In the genomic region with DNA sequence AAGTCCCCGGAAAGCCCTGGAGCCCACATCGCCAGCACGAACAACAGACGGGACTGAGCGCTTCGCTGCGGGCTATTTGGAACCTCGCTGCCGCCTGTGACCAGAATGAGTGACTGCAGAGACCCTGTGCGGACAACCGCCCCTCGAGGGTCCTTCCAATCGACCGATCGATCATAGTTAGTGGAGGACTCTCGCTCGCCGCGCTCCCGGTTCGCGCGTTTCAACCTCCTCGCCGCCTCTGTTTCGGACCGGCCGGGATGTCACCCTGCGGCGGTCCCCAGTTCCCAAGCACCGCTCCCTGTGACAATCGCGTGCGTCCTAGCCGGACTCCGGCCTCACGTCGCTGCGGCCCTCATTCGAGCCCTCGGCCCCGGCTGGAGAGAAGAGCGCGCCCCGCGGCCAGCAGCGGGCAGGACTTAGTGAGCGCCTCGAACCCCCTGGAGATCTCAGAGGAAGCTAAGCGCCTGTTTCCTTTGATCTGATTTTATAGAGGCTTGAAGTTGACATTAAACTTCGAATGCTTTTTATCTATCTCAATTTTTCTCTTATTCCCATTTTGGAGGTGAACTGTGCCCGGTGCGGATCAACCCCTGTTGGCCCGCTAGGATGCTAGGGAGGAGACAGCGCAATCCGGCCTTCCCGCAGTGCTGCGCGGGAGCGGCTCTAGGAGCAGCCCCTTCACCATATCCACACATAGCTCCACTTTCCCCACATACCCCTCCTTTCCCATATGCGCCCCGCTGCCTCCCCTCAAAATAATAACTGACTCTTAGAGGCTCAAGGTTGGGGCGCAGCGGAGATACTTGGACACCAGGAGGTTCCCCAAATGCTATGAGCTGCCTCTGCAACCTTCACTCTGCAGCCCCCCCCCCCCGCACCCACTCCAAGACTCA, we compare ENCODE assay signal across 8 mouse cellular contexts. TPM values are rescaled to one million over a fixed set of nuclear protein-coding genes. Genes with fewer than 3 reads are reported as not detected.
DNase-seq lines count a peak whose midpoint lies in the region; ATAC-seq and TF ChIP-seq lines count a peak whose summit lies in the region.

No protein-coding gene starts in this region.

- DNase-seq in layer of hippocampus, adult 2 months (ENCODE audit: low spot score in 2 of 2), result no peak
- DNase-seq in layer of hippocampus, adult 18-20 months (ENCODE audit: low spot score in 2 of 2), result no peak
- DNase-seq in hindbrain, postnatal 0 days (ENCODE audit: low spot score), result no peak
- DNase-seq in thymus, postnatal 10 days (ENCODE audit: low spot score in 2 of 2), result no peak
- DNase-seq in layer of hippocampus, adult 9-11 months, result no peak
- DNase-seq in left cerebral cortex, postnatal 14 days (ENCODE audit: low spot score in 2 of 2), result no peak

- no peak for TF ChIP-seq CTCF in layer of hippocampus, adult 2 months (conservative IDR thresholded peaks at IDR 0.05)
- no peak for TF ChIP-seq CTCF in hindbrain, postnatal 0 days (IDR thresholded peaks at IDR 0.05; ENCODE audit: low read depth)

- peaks cover 84% of the 10 kb centered on the region for H3K27me3 ChIP-seq in embryonic facial prominence, embryonic 13.5 days
- H3K27me3 ChIP-seq in hindbrain, postnatal 0 days (ENCODE audit: insufficient read depth, low read length), result peaks cover 56% of the 10 kb centered on the region
- peaks cover 97% of the 10 kb centered on the region for H3K27me3 ChIP-seq in midbrain, embryonic 12.5 days

- H3K4me1 ChIP-seq in embryonic facial prominence, embryonic 13.5 days, result peaks cover 70% of the 10 kb centered on the region
- H3K4me1 ChIP-seq in hindbrain, postnatal 0 days (ENCODE audit: insufficient read depth, low read length), result 0 out of 2 replicates have a peak, but pooled peaks cover 4% of the 10 kb centered on the region
- peaks cover 10% of the 10 kb centered on the region for H3K4me1 ChIP-seq in midbrain, embryonic 12.5 days

- no peaks in the 10 kb centered on the region for H3K9me3 ChIP-seq in embryonic facial prominence, embryonic 13.5 days
- no peaks in the 10 kb centered on the region for H3K9me3 ChIP-seq in hindbrain, postnatal 0 days (ENCODE audit: low read length)
- H3K9me3 ChIP-seq in midbrain, embryonic 12.5 days, result no peaks in the 10 kb centered on the region

- H3K9ac ChIP-seq in embryonic facial prominence, embryonic 13.5 days, result peak overlapping the region; percentile 77
- no peak overlapping the region for H3K9ac ChIP-seq in hindbrain, postnatal 0 days (replicated peaks; ENCODE audit: low read length)
- H3K9ac ChIP-seq in midbrain, embryonic 12.5 days (replicated peaks), result peak overlapping the region; percentile 24; the same call in 1 of the 2 replicates

- no peak for ATAC-seq in embryonic facial prominence, embryonic 13.5 days (ENCODE audit: insufficient number of reproducible peaks, insufficient read depth, low FRiP score, low TSS enrichment, low read depth)
- ATAC-seq in hindbrain, postnatal 0 days, result no peak
- no peak for ATAC-seq in midbrain, embryonic 12.5 days (ENCODE audit: low FRiP score, low read depth)

- H3K4me2 ChIP-seq in embryonic facial prominence, embryonic 13.5 days, result peak overlapping the region; percentile 85
- H3K4me2 ChIP-seq in hindbrain, postnatal 0 days (ENCODE audit: low read depth, low read length), result peak overlapping the region; percentile 43
- peak overlapping the region; percentile 53 for H3K4me2 ChIP-seq in midbrain, embryonic 12.5 days (replicated peaks)

- no peaks in the 10 kb centered on the region for H3K36me3 ChIP-seq in embryonic facial prominence, embryonic 13.5 days
- no peaks in the 10 kb centered on the region for H3K36me3 ChIP-seq in hindbrain, postnatal 0 days (ENCODE audit: insufficient read depth, low read length)
- H3K36me3 ChIP-seq in midbrain, embryonic 12.5 days, result no peaks in the 10 kb centered on the region

- under 1% methylated on average over 65 of the region's 65 CpGs for WGBS in embryonic facial prominence, embryonic 13.5 days
- under 1% methylated on average over 64 of the region's 65 CpGs for WGBS in hindbrain, postnatal 0 days
- WGBS in midbrain, embryonic 12.5 days, result under 1% methylated on average over 65 of the region's 65 CpGs

- H3K4me3 ChIP-seq in layer of hippocampus, adult 2 months, result peak overlapping the region; percentile 33
- H3K4me3 ChIP-seq in embryonic facial prominence, embryonic 13.5 days, result peak overlapping the region; percentile 50
- H3K4me3 ChIP-seq in hindbrain, postnatal 0 days (ENCODE audit: low read length), result peak overlapping the region; percentile 17
- H3K4me3 ChIP-seq in midbrain, embryonic 12.5 days, result peak overlapping the region; percentile 34

- intact Hi-C loops in left cerebral cortex, postnatal 14 days (cut with DNase I), result no loop called here

- H3K27ac ChIP-seq in layer of hippocampus, adult 2 months, result no peak overlapping the region
- H3K27ac ChIP-seq in embryonic facial prominence, embryonic 13.5 days, result peak overlapping the region; percentile 90
- no peak overlapping the region for H3K27ac ChIP-seq in hindbrain, postnatal 0 days
- H3K27ac ChIP-seq in midbrain, embryonic 12.5 days (replicated peaks), result no peak overlapping the region

RNA-seq across cellular contexts. Expression of a gene that starts 11.7 kb away (rescaled TPM):
- total RNA-seq in layer of hippocampus, adult 2 months (2021), result under 1 TPM; 0.56 to 0.84 TPM
- under 1 TPM; 0.41 to 0.42 TPM for total RNA-seq in layer of hippocampus, adult 18-20 months (2021)
- polyA plus RNA-seq in embryonic facial prominence, embryonic 13.5 days (2015; fragmentation: Nextera tagmentation; extraction: Ambion mirVana), result 31.5 and 50.5 TPM in 2 replicates
- 0.16 TPM in 1 of 2 replicates, not detected in the other for total RNA-seq in hindbrain, postnatal 0 days (2014; rRNA removed)
- 0.45 TPM in 2 replicates for polyA plus RNA-seq in hindbrain, postnatal 0 days (2015; fragmentation: Nextera tagmentation; extraction: Ambion mirVana)
- 3.3 and 4.5 TPM in 2 replicates for polyA plus RNA-seq in midbrain, embryonic 12.5 days (2016; fragmentation: Nextera tagmentation; extraction: Ambion mirVana)
- total RNA-seq in left cerebral cortex, postnatal 14 days (2021), result 1 to 10 TPM; 1.1 to 1.9 TPM

RNA-seq across cellular contexts. Expression of a gene that starts 28.2 kb away (rescaled TPM):
- not detected for total RNA-seq in layer of hippocampus, adult 2 months (2021)
- total RNA-seq in layer of hippocampus, adult 18-20 months (2021), result not detected
- polyA plus RNA-seq in embryonic facial prominence, embryonic 13.5 days (2015; fragmentation: Nextera tagmentation; extraction: Ambion mirVana), result 0.34 and 0.44 TPM in 2 replicates
- not detected in 2 replicates for total RNA-seq in hindbrain, postnatal 0 days (2014; rRNA removed)
- polyA plus RNA-seq in hindbrain, postnatal 0 days (2015; fragmentation: Nextera tagmentation; extraction: Ambion mirVana), result not detected in 2 replicates
- polyA plus RNA-seq in midbrain, embryonic 12.5 days (2016; fragmentation: Nextera tagmentation; extraction: Ambion mirVana), result not detected in 2 replicates
- under 1 TPM in 1 of 2 experiments, not detected in 1; 0.24 TPM for total RNA-seq in left cerebral cortex, postnatal 14 days (2021)

RNA-seq across cellular contexts. Expression of a gene that starts 48.0 kb away (rescaled TPM):
- not detected for total RNA-seq in layer of hippocampus, adult 2 months (2021)
- total RNA-seq in layer of hippocampus, adult 18-20 months (2021), result not detected
- not detected in 2 replicates for polyA plus RNA-seq in embryonic facial prominence, embryonic 13.5 days (2015; fragmentation: Nextera tagmentation; extraction: Ambion mirVana)
- not detected in 2 replicates for total RNA-seq in hindbrain, postnatal 0 days (2014; rRNA removed)
- polyA plus RNA-seq in hindbrain, postnatal 0 days (2015; fragmentation: Nextera tagmentation; extraction: Ambion mirVana), result not detected in 2 replicates
- not detected in 2 replicates for polyA plus RNA-seq in midbrain, embryonic 12.5 days (2016; fragmentation: Nextera tagmentation; extraction: Ambion mirVana)
- not detected for total RNA-seq in left cerebral cortex, postnatal 14 days (2021)

RNA-seq across cellular contexts. Expression of a gene that starts 48.4 kb away (rescaled TPM):
- total RNA-seq in layer of hippocampus, adult 2 months (2021), result 10 to 100 TPM; 74.5 to 79.2 TPM
- total RNA-seq in layer of hippocampus, adult 18-20 months (2021), result 10 to 100 TPM; 70.4 to 76.2 TPM
- 65.3 and 69.1 TPM in 2 replicates for polyA plus RNA-seq in embryonic facial prominence, embryonic 13.5 days (2015; fragmentation: Nextera tagmentation; extraction: Ambion mirVana)
- total RNA-seq in hindbrain, postnatal 0 days (2014; rRNA removed), result 133 and 135 TPM in 2 replicates
- 98.2 and 98.7 TPM in 2 replicates for polyA plus RNA-seq in hindbrain, postnatal 0 days (2015; fragmentation: Nextera tagmentation; extraction: Ambion mirVana)
- 123 and 127 TPM in 2 replicates for polyA plus RNA-seq in midbrain, embryonic 12.5 days (2016; fragmentation: Nextera tagmentation; extraction: Ambion mirVana)
- total RNA-seq in left cerebral cortex, postnatal 14 days (2021), result 10 to 100 TPM; 64.3 to 66.9 TPM
